Mouse (Mus musculus): Measurements from ENCODE around the gene Nat8f4. TPM values are rescaled to one million over a fixed set of nuclear protein-coding genes. Genes with fewer than 3 reads are reported as not detected.
A peak's percentile ranks its signal among the peaks of the same experiment; 100 is the strongest.
"Not testable (repeated sequence)": the region's sequence is repeated elsewhere in the genome, so short reads cannot be mapped to it uniquely, and the experiment has no call there.

Gene Nat8f4
- polyA plus RNA-seq, 1 experiment, result 5.5 TPM

GRCm38 (mm10) chr6:85895061-85895648 lies 9.5 kb downstream of the Nat8f4 start:
- not testable (repeated sequence) for DNase-seq (ENCODE audit: low read depth)
- TF ChIP-seq CTCF (IDR thresholded peaks at IDR 0.05; ENCODE audit: borderline replicate concordance, extremely low read depth, insufficient read depth, insufficient read length), result peak; percentile 39; the same call in 1 of the 2 replicates

GRCm38 (mm10) chr6:85888961-85889360 lies 15.7 kb downstream of the Nat8f4 start:
- DNase-seq (ENCODE audit: low read depth), result no peak
- TF ChIP-seq CTCF (IDR thresholded peaks at IDR 0.05; ENCODE audit: borderline replicate concordance, extremely low read depth, insufficient read depth, insufficient read length), result no peak
- no peak for TF ChIP-seq POLR2A (IDR thresholded peaks at IDR 0.05; ENCODE audit: borderline replicate concordance, extremely low read depth, insufficient read depth, insufficient read length, poor library complexity, severe bottlenecking)

DNA sequence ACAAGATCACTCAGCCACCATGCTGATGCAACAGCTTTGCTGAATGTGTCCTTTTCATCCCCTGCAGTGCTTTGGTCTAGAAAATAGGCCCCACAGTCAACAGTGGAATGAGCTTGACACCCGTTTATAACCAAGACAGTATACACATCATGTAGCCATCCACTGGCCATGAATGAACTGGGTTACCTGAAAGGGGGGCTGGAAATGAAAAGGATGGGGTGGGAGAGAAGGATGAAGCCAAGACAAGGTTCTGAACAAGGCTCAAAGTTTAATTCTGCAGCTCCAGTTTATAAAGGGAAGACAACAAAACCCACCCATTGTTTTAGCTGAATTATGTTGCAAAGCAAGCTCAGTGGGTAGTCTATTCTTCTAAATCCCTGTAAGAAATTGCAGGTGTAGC lies 20.4 kb downstream of the Nat8f4 start:
- DNase-seq (ENCODE audit: low read depth), result no peak
- no peak for TF ChIP-seq CTCF (IDR thresholded peaks at IDR 0.05; ENCODE audit: borderline replicate concordance, extremely low read depth, insufficient read depth, insufficient read length)
- TF ChIP-seq POLR2A (IDR thresholded peaks at IDR 0.05; ENCODE audit: borderline replicate concordance, extremely low read depth, insufficient read depth, insufficient read length, poor library complexity, severe bottlenecking), result no peak

GRCm38 (mm10) chr6:85883246-85883645 lies 21.4 kb downstream of the Nat8f4 start:
- DNase-seq (ENCODE audit: low read depth), result not testable (repeated sequence)

DNA sequence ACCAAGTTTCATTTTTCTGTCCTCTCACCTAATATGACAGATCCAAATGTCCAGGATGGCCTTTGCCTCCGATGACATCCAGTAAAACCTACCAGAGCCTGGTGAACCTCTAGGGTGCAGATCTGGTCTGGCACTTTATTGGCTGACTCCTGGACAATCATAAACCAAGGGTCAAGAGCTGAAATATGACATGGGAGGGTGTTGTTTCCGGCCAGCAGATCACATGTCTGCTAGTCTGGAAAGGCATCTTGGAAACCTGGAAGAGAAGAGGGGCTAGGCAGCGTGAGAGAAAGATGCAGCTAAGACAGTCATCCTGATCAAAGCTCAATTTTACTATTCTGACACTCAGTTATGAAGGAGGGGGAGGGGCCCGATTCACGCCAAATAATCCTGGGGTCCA lies 35.7 kb downstream of the Nat8f4 start, which contains the start of gene Nat8f2:
TSS of gene Nat8f2 (minus strand) at position 153 of the 400 bp plus-strand sequence.
- not testable (repeated sequence) for DNase-seq (ENCODE audit: low read depth)

- no peak for TF ChIP-seq POLR2A (IDR thresholded peaks at IDR 0.05; ENCODE audit: borderline replicate concordance, extremely low read depth, insufficient read depth, insufficient read length, poor library complexity, severe bottlenecking)
- TF ChIP-seq CTCF (IDR thresholded peaks at IDR 0.05; ENCODE audit: borderline replicate concordance, extremely low read depth, insufficient read depth, insufficient read length), result no peak
- no peak for DNase-seq (ENCODE audit: low read depth)
Observed at GRCm38 (mm10) chr6:85867726-85868690, 36.7 kb downstream of the Nat8f4 start.

DNA sequence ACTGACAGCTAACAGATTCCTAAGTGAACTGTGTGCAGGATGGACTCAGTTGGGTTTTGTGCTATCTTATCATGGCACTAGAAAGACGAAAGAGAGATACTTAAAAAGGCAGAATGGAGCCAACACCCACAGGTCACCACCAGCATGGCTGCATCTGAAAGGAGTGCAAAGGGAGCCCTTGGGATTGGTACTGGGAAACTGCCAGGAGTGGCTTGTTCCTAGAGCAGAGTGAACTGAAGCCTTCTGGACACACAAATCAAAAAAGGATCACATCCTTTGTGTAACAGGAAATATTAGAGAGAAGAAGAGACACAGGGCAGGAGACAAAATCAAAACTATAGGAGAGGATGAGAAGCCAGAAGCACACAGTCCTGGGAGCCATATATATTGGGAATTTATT lies 37.7 kb downstream of the Nat8f4 start:
- DNase-seq (ENCODE audit: low read depth), result not testable (repeated sequence)

DNA sequence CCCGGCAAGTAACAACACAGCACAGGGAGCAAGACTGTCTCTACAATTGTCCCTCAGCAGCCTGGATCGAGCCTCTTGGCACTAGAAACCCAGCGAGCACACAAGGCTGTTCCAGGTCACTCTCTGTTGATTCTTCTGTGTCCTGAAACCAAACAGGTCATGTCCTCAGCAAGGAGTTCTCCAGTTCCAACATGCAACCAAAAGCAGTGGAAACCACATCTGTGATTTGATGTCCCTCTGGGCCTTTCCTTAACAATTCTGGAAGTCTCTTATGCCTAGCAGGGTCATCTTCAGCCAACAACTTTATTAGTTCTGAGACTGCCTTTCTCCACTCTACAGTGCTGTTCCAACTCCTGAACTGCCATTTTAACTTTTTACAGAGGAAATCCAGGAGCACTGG lies 38.5 kb downstream of the Nat8f4 start:
- DNase-seq (ENCODE audit: low read depth), result not testable (repeated sequence)

GRCm38 (mm10) chr6:85864900-85865639 lies 39.6 kb downstream of the Nat8f4 start:
- DNase-seq (ENCODE audit: low read depth), result peak; percentile 13

GRCm38 (mm10) chr6:85863840-85864239 lies 40.8 kb downstream of the Nat8f4 start:
- no peak for TF ChIP-seq POLR2A (IDR thresholded peaks at IDR 0.05; ENCODE audit: borderline replicate concordance, extremely low read depth, insufficient read depth, insufficient read length, poor library complexity, severe bottlenecking)
- TF ChIP-seq CTCF (IDR thresholded peaks at IDR 0.05; ENCODE audit: borderline replicate concordance, extremely low read depth, insufficient read depth, insufficient read length), result no peak
- no peak for DNase-seq (ENCODE audit: low read depth)

GRCm38 (mm10) chr6:85863136-85863535 lies 41.5 kb downstream of the Nat8f4 start:
- DNase-seq (ENCODE audit: low read depth), result no peak
- TF ChIP-seq CTCF (IDR thresholded peaks at IDR 0.05; ENCODE audit: borderline replicate concordance, extremely low read depth, insufficient read depth, insufficient read length) (no peak), POLR2A (IDR thresholded peaks at IDR 0.05; ENCODE audit: borderline replicate concordance, extremely low read depth, insufficient read depth, insufficient read length, poor library complexity, severe bottlenecking) (no peak)

GRCm38 (mm10) chr6:85862565-85862964 lies 42.1 kb downstream of the Nat8f4 start:
- TF ChIP-seq POLR2A (IDR thresholded peaks at IDR 0.05; ENCODE audit: borderline replicate concordance, extremely low read depth, insufficient read depth, insufficient read length, poor library complexity, severe bottlenecking) (no peak), CTCF (IDR thresholded peaks at IDR 0.05; ENCODE audit: borderline replicate concordance, extremely low read depth, insufficient read depth, insufficient read length) (no peak)
- no peak for DNase-seq (ENCODE audit: low read depth)

Data from brain, embryonic 14.5 days (tissue).